Comparison of ENCODE assay signal across 7 mouse cellular contexts in genomic region chr16:29761779-29762277, GRCm38 (mm10).
DNase-seq lines count a peak whose midpoint lies in the region; ATAC-seq lines count a peak whose summit lies in the region.

No protein-coding gene starts in this region.

- no peak overlapping the region for H3K27ac ChIP-seq in forebrain, embryonic 15.5 days (replicated peaks)

- no peaks in the 10 kb centered on the region for H3K27me3 ChIP-seq in forebrain, embryonic 15.5 days

- H3K9me3 ChIP-seq in forebrain, embryonic 15.5 days, result no peaks in the 10 kb centered on the region

- no peaks in the 10 kb centered on the region for H3K36me3 ChIP-seq in forebrain, embryonic 15.5 days

- intact Hi-C loops in heart, postnatal 14 days (cut with DNase I), result no loop called here

- no peak overlapping the region for H3K4me2 ChIP-seq in forebrain, embryonic 15.5 days (replicated peaks)

- 36% methylated on average over 6 of the region's 6 CpGs for WGBS in forebrain, embryonic 15.5 days

- ATAC-seq in forebrain, embryonic 15.5 days (replicated peaks), result peak; percentile 55

- peak; percentile 17 for DNase-seq in right cerebral cortex, adult 18-20 months
- DNase-seq in right cerebral cortex, postnatal 25 days, result no peak
- peak; percentile 86 to 87 for DNase-seq in heart, postnatal 14 days
- peak; percentile 70 for DNase-seq in lung, postnatal 14 days
- DNase-seq in cerebellum, postnatal 36 days, result no peak
- no peak for DNase-seq in spleen, postnatal 10 days (ENCODE audit: low spot score in 2 of 2)

- no peak overlapping the region for H3K9ac ChIP-seq in forebrain, embryonic 15.5 days (replicated peaks)

- no peaks in the 10 kb centered on the region for H3K4me1 ChIP-seq in forebrain, embryonic 15.5 days

- H3K4me3 ChIP-seq in forebrain, embryonic 15.5 days, result no peak overlapping the region

Comparison
In these comparisons a context has a peak if more than half of its experiments do, and no peak if none do; other contexts are left out.
1. DNase-seq: peak in right cerebral cortex, adult 18-20 months (single experiment), heart, postnatal 14 days (2 of 2) and lung, postnatal 14 days (single experiment); none in right cerebral cortex, postnatal 25 days (single experiment), cerebellum, postnatal 36 days (0 of 2) and spleen, postnatal 10 days (0 of 2).